Mouse (Mus musculus): Measurements from ENCODE around the gene Pm20d1. TPM values are rescaled to one million over a fixed set of nuclear protein-coding genes. Genes with fewer than 3 reads are reported as not detected.

Gene Pm20d1
- total and polyA plus RNA-seq, 2 experiments: 35.5 to 62.0 TPM

DNA sequence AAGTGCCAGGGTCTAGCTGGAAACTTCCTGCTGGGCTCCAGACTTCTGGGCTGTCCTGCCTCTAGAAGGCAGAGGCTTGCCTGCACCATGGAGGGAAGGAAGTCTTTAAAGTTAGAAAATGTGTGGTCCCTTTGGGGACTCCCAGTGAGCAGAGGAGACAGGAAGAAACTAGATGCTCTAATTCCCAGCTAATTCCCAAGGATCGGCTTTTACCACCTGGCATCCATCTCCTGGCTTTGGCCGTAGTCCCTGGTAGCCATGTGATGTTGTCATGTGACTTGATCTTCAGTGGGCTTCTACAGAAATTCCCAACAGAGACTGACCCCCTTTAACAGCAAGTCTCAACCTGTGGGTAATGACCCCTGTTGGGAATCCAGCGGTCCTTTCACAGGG, 36.8 kb upstream of the Pm20d1 start:
- no peak for DNase-seq (ENCODE audit: extremely low read depth, low read depth, low spot score)
- Histone ChIP-seq H3K4me1 (ENCODE audit: control insufficient read depth, insufficient read depth, low read length) (no peaks in the 10 kb centered on the region), H3K9ac (ENCODE audit: low read depth, low read length) (no peak overlapping the region), H3K79me2 (ENCODE audit: control insufficient read depth, insufficient read depth, low read length) (no peaks in the 10 kb centered on the region), H3K36me3 (ENCODE audit: control insufficient read depth, insufficient read depth, low read length) (no peaks in the 10 kb centered on the region), H3K27me3 (ENCODE audit: control insufficient read depth, insufficient read depth, low read length) (no peaks in the 10 kb centered on the region), H3K27ac (replicated peaks; ENCODE audit: insufficient read depth, low read depth, low read length) (no peak overlapping the region), H3K4me3 (ENCODE audit: insufficient read depth, low read depth, low read length) (no peak overlapping the region)
- 92% methylated on average over 3 of the region's 3 CpGs for WGBS
- no peak for TF ChIP-seq CTCF (IDR thresholded peaks at IDR 0.05; ENCODE audit: low read depth, low read length)
- TF ChIP-seq POLR2A (IDR thresholded peaks at IDR 0.05; ENCODE audit: extremely low read depth, insufficient read depth, low read length): no peak

DNA sequence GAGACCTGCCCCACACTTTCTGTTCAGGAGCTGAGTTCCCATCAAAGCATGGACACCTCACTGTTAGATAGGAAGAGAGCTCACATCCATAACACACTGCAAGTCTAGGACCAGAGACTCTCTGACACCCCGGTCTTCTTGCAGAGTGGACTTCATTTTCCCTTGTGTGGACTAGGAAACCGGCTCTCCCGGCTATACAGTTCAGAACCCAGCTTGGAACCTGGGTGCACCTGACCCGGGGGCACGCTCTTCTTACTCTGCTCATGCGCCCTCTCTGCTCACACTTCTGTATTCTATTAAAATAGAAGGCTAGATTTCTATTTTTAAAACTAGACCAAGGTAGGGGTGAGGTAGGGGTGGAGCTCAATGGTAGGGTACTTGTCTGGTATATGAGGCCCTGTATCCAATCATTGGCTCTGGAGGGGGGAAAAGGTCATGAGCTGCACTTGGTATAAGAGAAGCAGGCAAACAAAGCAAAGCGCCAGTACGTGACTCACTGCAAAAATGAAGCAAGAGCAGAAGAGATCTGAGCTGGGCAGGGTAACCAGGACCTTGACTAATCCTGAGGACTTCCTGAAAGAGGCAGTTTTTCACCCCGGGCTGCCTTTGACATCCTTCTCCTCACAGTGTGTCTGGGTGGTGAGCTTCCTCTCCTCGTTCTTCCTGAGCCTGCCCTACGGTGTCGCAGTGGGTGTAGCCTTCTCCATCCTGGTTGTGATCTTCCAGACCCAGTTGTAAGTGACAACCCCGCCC, 35.9 kb upstream of the Pm20d1 start:
- Histone ChIP-seq H3K9ac (ENCODE audit: low read depth, low read length) (no peak overlapping the region), H3K79me2 (ENCODE audit: control insufficient read depth, insufficient read depth, low read length) (no peaks in the 10 kb centered on the region), H3K4me1 (ENCODE audit: control insufficient read depth, insufficient read depth, low read length) (no peaks in the 10 kb centered on the region), H3K27me3 (ENCODE audit: control insufficient read depth, insufficient read depth, low read length) (no peaks in the 10 kb centered on the region), H3K4me3 (ENCODE audit: insufficient read depth, low read depth, low read length) (no peak overlapping the region), H3K36me3 (ENCODE audit: control insufficient read depth, insufficient read depth, low read length) (no peaks in the 10 kb centered on the region), H3K27ac (replicated peaks; ENCODE audit: insufficient read depth, low read depth, low read length) (no peak overlapping the region)
- no peak for DNase-seq (ENCODE audit: extremely low read depth, low read depth, low spot score)
- TF ChIP-seq POLR2A (IDR thresholded peaks at IDR 0.05; ENCODE audit: extremely low read depth, insufficient read depth, low read length) (no peak), CTCF (IDR thresholded peaks at IDR 0.05; ENCODE audit: low read depth, low read length) (no peak)
- 73% methylated on average over 13 of the region's 13 CpGs for WGBS

DNA sequence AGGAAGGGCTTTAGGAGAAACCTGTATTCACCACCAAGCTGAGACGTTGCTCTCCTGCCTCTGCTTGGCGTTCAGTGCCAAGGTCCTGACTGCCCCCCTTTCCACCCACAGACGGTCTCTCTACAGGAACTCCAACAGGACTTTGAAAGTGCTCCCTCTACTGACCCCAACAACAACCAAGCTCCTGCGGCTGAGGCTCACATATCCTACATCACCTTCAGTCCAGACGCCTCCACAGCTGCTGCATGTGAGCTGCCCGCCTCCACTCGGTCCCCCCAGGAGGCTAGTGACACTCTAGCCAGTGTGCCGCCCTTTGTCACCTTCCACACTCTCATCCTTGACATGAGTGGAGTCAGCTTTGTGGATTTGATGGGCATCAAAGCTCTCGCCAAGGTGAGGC, 33.5 kb upstream of the Pm20d1 start:
- no peak for TF ChIP-seq CTCF (IDR thresholded peaks at IDR 0.05; ENCODE audit: low read depth, low read length)
- TF ChIP-seq POLR2A (IDR thresholded peaks at IDR 0.05; ENCODE audit: extremely low read depth, insufficient read depth, low read length): no peak
- Histone ChIP-seq H3K27me3 (ENCODE audit: control insufficient read depth, insufficient read depth, low read length) (no peaks in the 10 kb centered on the region), H3K36me3 (ENCODE audit: control insufficient read depth, insufficient read depth, low read length) (no peaks in the 10 kb centered on the region), H3K9ac (ENCODE audit: low read depth, low read length) (no peak overlapping the region), H3K79me2 (ENCODE audit: control insufficient read depth, insufficient read depth, low read length) (no peaks in the 10 kb centered on the region), H3K4me1 (ENCODE audit: control insufficient read depth, insufficient read depth, low read length) (no peaks in the 10 kb centered on the region), H3K27ac (replicated peaks; ENCODE audit: insufficient read depth, low read depth, low read length) (no peak overlapping the region), H3K4me3 (ENCODE audit: insufficient read depth, low read depth, low read length) (no peak overlapping the region)
- DNase-seq (ENCODE audit: extremely low read depth, low read depth, low spot score): no peak
- WGBS: 73% methylated on average over 9 of the region's 9 CpGs

DNA sequence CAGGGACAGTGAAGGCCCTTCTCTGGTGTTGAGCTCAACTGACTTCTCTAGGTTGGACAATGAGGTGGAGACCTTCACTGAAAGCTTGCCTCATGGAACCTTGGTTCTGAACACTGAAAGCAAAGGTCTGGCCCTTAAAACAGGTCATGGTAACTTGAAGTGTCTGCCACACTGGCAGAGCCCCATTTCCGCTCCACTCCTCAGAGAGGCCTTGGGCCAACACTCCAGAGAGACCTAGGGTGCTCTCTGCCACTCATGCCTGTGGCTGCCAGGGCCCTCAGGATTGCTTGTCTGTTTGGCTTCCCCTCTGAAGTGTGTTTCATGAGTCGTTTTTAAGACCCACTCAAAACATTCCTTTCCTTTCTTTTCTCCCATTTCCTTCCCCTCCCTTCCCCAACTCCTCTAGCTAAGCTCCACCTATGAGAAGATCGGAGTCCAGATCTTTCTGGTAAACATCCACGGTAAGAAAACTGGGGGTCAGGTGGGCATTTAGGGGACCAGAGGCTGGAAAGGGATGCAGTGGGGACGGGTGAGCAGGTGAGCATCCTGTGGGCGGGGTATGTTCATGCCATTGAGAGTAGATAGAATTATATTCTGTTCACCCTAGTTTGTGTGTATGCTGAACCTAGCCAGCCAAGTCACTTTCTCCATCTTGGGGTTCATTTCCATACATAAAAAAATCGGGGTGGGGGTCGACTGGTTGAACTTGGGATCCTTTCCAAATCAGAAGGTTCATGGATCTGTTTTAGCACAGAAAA, 32.4 kb upstream of the Pm20d1 start:
- 58% methylated on average over 8 of the region's 8 CpGs for WGBS
- Histone ChIP-seq H3K27ac (replicated peaks; ENCODE audit: insufficient read depth, low read depth, low read length) (no peak overlapping the region), H3K79me2 (ENCODE audit: control insufficient read depth, insufficient read depth, low read length) (no peaks in the 10 kb centered on the region), H3K27me3 (ENCODE audit: control insufficient read depth, insufficient read depth, low read length) (no peaks in the 10 kb centered on the region), H3K9ac (ENCODE audit: low read depth, low read length) (no peak overlapping the region), H3K4me1 (ENCODE audit: control insufficient read depth, insufficient read depth, low read length) (no peaks in the 10 kb centered on the region), H3K36me3 (ENCODE audit: control insufficient read depth, insufficient read depth, low read length) (no peaks in the 10 kb centered on the region), H3K4me3 (ENCODE audit: insufficient read depth, low read depth, low read length) (no peak overlapping the region)
- no peak for DNase-seq (ENCODE audit: extremely low read depth, low read depth, low spot score)
- TF ChIP-seq POLR2A (IDR thresholded peaks at IDR 0.05; ENCODE audit: extremely low read depth, insufficient read depth, low read length) (no peak), CTCF (IDR thresholded peaks at IDR 0.05; ENCODE audit: low read depth, low read length) (no peak)

DNA sequence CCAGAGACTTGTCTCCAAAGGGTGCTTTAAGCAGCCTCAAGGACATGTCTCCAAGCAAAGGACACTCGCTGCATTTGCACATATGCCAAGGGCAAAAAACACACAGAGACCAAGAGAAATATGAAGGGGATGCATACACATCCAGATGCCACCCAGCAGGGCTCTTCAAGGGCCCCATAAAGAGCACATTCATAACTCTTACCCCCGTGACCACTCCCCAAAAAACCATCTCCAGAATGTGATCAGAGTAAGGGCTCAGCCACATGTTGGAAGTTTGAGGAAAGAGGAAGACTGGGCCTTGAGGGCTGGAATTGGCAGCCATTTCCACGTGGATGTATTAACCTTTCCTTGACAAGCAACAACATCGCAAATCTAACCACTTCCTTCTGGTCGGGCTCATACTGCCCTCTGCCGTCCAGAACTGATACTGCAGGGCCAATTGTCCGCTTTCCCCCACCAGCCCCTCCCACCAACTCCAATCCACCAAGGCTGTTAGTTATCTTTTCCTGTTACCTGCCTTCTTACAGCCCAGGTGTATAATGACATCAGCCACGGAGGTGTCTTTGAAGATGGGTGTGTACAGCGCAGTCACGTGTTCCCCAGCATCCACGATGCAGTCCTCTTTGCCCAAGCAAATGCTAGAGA, 31.7 kb upstream of the Pm20d1 start:
- peak; percentile 33 for DNase-seq (ENCODE audit: extremely low read depth, low read depth, low spot score)
- no peak overlapping the region for H3K9ac ChIP-seq (ENCODE audit: low read depth, low read length)
- no peaks in the 10 kb centered on the region for H3K27me3 ChIP-seq (ENCODE audit: control insufficient read depth, insufficient read depth, low read length)
- 16% methylated on average over 11 of the region's 11 CpGs for WGBS
- no peaks in the 10 kb centered on the region for H3K79me2 ChIP-seq (ENCODE audit: control insufficient read depth, insufficient read depth, low read length)
- no peaks in the 10 kb centered on the region for H3K36me3 ChIP-seq (ENCODE audit: control insufficient read depth, insufficient read depth, low read length)
- H3K4me3 ChIP-seq (ENCODE audit: insufficient read depth, low read depth, low read length): no peak overlapping the region
- no peaks in the 10 kb centered on the region for H3K4me1 ChIP-seq (ENCODE audit: control insufficient read depth, insufficient read depth, low read length)
- no peak overlapping the region for H3K27ac ChIP-seq (replicated peaks; ENCODE audit: insufficient read depth, low read depth, low read length)
- TF ChIP-seq CTCF (IDR thresholded peaks at IDR 0.05; ENCODE audit: low read depth, low read length) (peak; percentile 95), POLR2A (IDR thresholded peaks at IDR 0.05; ENCODE audit: extremely low read depth, insufficient read depth, low read length) (no peak)
